Mouse (Mus musculus): ENCODE measurements around the gene Nynrin.

GRCm38 (mm10) chr14:55825216-55826051 lies 28.4 kb upstream of the Nynrin start:
- no peak for TF ChIP-seq GATA1 (IDR thresholded peaks at IDR 0.05; ENCODE audit: borderline replicate concordance, low read length)
- no peak for TF ChIP-seq FLI1 (IDR thresholded peaks at IDR 0.05; ENCODE audit: low read length)

Measured in megakaryocyte, embryonic 14.5 days (primary cell).